Mouse (Mus musculus) testis, postnatal 10 days (tissue): ENCODE data around the gene Fam205a2.
"Not testable (repeated sequence)": the region's sequence is repeated elsewhere in the genome, so short reads cannot be mapped to it uniquely, and the experiment has no call there.

Experiments used
- DNase-seq: peaks from one replicate; pipeline ENCODE4 v3.0.0; 2021; ENCODE audit warnings: low spot score

Fam205a2 gene

DNA sequence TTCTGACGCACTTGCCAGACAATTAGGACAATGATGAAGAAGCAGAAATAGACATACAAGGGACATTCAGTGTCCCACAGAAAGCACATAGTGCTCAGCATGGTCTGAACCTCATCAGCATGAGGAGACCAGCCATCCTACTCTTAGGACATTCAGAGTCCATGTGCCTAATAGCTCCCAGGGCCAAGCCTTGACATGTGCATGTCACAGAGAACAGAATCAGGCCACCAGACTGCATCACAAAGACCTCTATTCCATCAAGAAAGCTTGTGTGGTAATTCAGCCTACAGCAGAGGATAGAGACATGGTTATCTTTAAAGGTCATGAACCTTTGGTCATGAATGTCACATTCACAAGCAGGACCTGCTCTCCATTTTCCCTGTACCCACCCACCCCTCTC is at the start of gene Fam205a2:
TSS of gene Fam205a2 (minus strand) at position 101 of the 400 bp plus-strand sequence.
- not testable (repeated sequence) for DNase-seq
